Mouse (Mus musculus) testis, postnatal 14 days (tissue): ENCODE data around the gene Rnf182.

Experiments
- DNase-seq: peaks from one replicate; pipeline ENCODE4 v3.0.0; 2021; ENCODE audit warnings: low spot score

Gene Rnf182

DNA sequence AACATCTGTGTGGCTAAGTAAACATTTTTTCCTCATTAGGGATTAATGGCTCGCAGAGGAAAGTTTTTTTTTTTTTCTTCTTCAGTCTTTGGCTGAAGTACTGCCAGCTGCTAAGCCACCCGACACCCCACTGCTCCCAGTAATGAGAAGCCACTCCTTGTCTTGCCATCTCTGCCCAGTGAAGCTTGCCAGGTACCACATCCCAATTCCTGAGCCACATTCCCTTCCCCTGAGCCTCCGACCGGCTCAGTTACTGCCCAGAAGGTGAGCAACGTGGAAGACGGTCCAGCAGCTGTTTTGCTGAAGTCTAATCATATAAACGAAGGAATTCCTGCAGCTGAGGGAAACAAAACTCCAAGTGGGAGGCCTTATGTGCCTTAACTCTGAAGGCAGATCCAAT, 88.0 kb downstream of the Rnf182 start:
- DNase-seq = no peak

DNA sequence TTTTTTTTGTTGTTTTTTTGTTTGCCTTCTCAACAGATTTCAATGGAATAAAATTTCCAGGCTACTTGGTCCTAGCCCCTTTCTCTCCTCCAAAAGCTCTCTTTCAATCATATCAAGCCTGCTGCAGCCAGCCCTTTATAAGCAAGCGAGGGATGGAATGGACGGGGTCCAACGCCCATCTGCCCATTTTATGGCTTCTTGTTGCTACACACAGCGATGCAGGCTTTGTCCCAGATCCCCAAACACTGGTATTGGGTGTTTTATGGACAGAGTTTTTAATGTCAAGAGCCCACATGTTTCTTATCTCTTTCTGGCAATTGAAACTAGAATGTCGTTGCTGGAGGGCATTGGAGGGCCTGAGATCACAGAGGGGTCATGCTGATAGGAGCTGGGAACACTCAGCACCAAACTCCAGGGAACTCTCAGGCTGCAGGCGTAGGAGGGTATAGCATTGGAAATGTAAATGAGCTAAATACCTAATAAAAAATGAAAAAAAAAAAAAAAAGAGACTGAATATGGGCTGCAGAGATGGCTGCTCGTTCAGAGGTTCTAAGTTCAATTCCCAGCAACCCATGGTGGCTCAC, 89.1 kb downstream of the Rnf182 start:
- no peak for DNase-seq

DNA sequence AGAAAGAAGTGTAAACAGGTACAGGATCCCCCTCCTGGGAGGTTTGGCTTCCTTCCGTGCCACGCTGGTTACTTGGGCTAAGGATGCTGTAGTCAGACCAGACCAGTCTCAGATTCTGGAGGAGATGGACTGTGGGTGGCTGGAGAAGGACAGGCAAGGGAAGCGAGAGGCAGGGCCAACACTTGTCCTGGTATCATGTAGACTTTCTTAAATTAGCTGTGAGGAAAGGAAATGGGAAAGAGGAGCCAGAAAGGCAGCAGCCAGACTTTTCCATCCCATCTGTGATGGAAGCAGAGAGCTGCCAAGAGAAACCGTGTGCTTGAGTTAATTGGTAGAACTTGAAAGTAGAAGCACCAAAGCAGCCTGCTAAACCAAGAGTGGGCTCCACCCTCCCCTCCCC, 90.9 kb downstream of the Rnf182 start:
- no peak for DNase-seq

GRCm38 (mm10) chr13:43709529-43709928, 94.0 kb downstream of the Rnf182 start:
- DNase-seq = no peak

DNA sequence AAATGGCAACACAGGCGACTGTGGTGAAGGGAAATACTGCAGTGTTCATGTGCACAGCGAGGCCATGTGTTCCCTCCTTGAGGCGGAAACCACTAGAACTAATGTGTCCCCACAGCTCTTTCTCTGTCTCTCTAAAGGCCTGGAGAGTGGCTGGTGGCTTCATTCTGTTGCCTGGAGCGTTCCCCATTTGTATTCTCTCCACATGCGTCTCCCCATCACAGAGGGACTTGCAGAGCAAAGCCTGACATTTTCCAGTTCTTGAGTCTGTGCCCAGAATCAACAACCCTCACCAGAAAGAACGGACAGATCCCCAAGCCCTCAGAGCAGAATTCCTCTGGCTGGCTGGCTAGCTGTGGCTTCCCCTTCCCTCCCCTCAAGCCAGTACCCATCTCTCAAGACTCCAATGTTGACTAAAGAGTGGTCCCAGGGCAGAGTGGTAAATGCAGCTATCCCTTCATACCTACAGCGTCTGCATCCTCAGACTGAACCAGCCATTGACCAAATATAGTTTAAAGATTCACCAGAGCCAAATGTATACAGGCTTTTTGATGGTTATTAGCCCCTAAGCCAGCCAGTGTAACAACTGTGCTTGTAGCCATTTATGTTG, 96.3 kb downstream of the Rnf182 start:
- DNase-seq = no peak

DNA sequence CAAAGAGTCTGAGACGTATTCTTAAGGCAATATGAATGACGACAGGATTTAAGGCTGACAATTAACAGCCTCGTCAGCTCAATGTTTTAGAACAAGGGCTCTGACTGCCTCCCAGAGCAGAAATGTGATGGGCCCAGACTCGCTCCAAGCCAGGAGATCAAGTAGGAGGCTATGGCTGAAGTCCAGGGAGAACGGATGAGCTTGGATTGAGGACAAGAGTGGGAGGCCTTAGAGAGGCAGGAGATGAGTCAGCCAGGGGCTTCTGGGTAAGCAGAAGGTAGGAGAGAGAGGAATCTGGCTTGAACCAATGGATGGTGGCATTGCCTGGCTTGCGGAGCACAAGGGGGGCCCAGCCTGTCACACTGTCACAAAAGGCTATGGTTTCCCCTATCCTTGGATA, 99.2 kb downstream of the Rnf182 start:
- DNase-seq = no peak

DNA sequence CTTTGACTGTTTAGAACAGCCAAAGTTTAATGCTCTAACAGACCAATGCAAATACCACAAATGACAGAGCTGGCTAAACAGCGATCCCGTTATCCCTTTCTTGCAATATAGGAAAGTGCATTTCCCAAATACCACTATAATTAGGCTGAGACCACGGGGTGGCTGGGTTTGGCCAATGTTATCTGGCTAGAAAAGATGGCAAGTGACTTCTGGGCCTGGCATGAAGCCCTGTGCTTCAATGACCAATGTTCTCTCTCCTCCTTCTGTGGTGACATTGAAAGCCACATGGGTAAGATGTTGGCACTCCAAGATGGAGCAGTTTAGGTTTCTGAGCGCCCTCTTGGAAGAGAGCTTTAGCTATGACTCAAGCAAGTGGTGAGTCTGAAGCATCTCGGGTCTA, 100.0 kb downstream of the Rnf182 start:
- peak; percentile 19 for DNase-seq

DNA sequence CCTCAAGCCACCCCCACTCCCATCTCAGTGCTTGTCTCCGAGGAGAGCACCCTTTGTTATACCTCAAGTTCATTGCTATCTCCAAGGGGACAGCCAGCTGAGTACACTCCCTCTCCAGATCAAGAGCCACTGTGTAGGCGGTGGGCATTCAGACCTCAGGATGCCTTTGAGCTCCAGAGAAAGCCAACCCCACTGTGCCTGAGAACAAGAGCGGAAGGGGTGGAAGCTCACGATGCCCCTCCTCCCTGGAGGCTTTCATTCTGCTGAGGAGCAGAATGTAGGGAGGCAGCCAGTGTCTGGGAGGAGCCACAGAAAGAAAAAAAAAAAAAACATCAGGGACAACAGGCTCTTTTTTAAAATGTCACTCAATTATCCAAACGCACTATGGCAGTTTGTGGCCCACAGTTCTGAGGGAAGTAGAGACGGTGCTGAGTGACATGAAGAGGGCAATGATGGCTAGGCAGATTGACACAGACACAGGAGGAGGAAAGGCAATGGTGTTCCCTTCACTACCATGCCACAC, 101.1 kb downstream of the Rnf182 start:
- DNase-seq = peak; percentile 12

DNA sequence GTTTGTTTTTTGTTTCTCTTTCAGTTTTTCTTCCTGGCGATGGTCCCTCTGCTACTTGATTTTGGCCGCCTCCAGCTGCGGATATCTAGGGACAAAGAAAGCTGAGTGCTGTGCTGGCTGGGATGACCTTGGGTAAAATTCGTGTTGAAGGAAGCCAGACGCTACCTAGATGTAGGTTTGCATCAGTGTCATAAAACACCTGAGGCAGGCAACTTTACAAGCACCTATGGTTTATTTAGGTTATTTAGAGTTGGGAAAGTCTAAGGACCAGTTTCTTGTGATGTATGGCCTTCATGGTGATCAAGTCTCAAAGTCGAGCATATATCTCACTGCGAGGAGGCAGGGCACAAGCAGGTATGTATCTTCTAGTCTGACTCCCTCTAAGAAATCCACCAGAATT, 102.7 kb downstream of the Rnf182 start:
- no peak for DNase-seq

DNA sequence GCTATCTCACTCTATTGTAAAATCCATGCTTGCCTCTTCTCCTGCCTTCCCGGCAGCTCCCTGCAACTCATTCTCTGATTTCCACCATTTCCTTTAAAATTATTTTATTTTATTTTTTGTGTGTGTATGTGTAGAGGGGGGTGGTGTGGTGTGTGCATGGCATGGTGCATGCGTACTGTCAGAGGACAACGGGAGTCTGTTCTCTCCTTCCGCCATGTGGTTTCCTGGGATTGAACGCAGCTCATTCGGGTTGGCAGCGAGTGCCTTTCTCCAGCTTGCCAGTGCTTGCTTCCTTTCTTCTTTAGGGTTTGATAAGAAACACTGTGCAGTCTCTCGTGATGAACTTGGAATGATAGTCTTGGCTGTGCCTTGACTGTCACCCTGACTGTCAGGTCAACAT, 105.0 kb downstream of the Rnf182 start:
- DNase-seq = no peak
